Mouse (Mus musculus) liver, embryonic 13.5 days (tissue): ENCODE measurements at regions not wholly inside any gene's neighbourhood (a gene's known extent, or its start where the extent isn't known, plus 50 kb on each side); places are given as distances from the start of the nearest gene placed in this dataset.

Experiments
- ATAC-seq: fragments of 200-750 bp; cut with Nextera tagmentation; 2 replicates; pipeline ENCODE4 v1.8.0; 2017; ENCODE audit warnings: low read depth, mild to moderate bottlenecking, moderate number of reproducible peaks, moderate library complexity
- DNase-seq: peaks from one replicate; pipeline ENCODE4 v3.0.0; 2022
- H3K27ac ChIP-seq: fragments of 300-500 bp; sonication (generic); 2 replicates; pipeline ENCODE4 v1.5.1; 2015; ENCODE audit warnings: moderate library complexity, mild to moderate bottlenecking, inconsistent platforms
- H3K27me3 ChIP-seq: fragments of 300-500 bp; sonication (generic); 2 replicates; pipeline ENCODE4 v1.6.1; 2015; ENCODE audit warnings: mild to moderate bottlenecking, inconsistent platforms
- H3K36me3 ChIP-seq: fragments of 300-500 bp; sonication (generic); 2 replicates; pipeline ENCODE4 v1.6.1; 2015; ENCODE audit warnings: mild to moderate bottlenecking, inconsistent platforms
- H3K4me1 ChIP-seq: fragments of 300-500 bp; sonication (generic); replicated peaks from 2 replicates; pipeline ENCODE4 v1.6.1; 2015; ENCODE audit warnings: inconsistent platforms
- H3K4me2 ChIP-seq: fragments of 300-500 bp; sonication (generic); 2 replicates; pipeline ENCODE4 v1.6.1; 2015; ENCODE audit warnings: inconsistent platforms, mild to moderate bottlenecking, moderate library complexity
- H3K4me3 ChIP-seq: fragments of 300-500 bp; sonication (generic); replicated peaks from 2 replicates; pipeline ENCODE4 v1.5.1; 2015; ENCODE audit warnings: mild to moderate bottlenecking, inconsistent platforms
- H3K9ac ChIP-seq: fragments of 300-500 bp; sonication (generic); 2 replicates; pipeline ENCODE4 v1.6.1; 2015; ENCODE audit warnings: mild to moderate bottlenecking, inconsistent platforms
- H3K9me3 ChIP-seq: fragments of 300-500 bp; sonication (generic); replicated peaks from 2 replicates; pipeline ENCODE4 v1.6.1; 2016; ENCODE audit warnings: inconsistent platforms
- WGBS: fragments of 180-500 bp; shearing (Covaris S2); methylation state at CpG from one replicate; pipeline ENCODE4 v1.1.7; 2015; ENCODE audit not compliant: insufficient replicate concordance; 5-methylcytosine and 5-hydroxymethylcytosine counted together

GRCm38 (mm10) chr11:39794183-39794652 lies 900.8 kb downstream of the Mat2b start:
- Histone ChIP-seq H3K4me3 (no peak overlapping the region), H3K36me3 (no peaks in the 10 kb centered on the region), H3K27ac (no peak overlapping the region), H3K4me1 (no peaks in the 10 kb centered on the region), H3K9me3 (no peaks in the 10 kb centered on the region), H3K27me3 (no peaks in the 10 kb centered on the region), H3K9ac (no peak overlapping the region), H3K4me2 (0 out of 2 replicates have a peak overlapping the region, but pooled peaks have one; percentile 2)
- 6% methylated on average over 14 of the region's 14 CpGs for WGBS
- ATAC-seq = no peak
- DNase-seq = no peak

DNA sequence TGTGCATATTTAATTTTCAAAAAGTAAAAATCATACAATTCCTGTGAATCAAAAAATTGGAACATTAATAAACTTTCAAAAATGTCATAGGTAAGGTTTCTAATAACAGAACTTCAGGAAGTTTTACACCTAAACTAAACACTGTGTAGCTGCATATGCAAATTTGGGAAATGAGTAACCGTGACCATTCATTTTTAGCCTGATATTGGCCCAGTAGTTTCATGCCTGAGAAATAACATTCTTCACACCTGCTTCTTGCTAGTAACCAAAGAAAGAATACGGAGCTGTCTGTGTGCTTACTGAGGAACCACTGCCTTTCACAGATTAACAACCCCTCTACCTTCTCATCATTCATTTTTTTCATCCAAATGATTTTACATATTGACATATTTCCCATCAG lies 902.9 kb downstream of the Mat2b start:
- Histone ChIP-seq H3K4me1 (no peaks in the 10 kb centered on the region), H3K27ac (no peak overlapping the region), H3K4me3 (no peak overlapping the region), H3K36me3 (no peaks in the 10 kb centered on the region), H3K9ac (no peak overlapping the region), H3K27me3 (no peaks in the 10 kb centered on the region), H3K4me2 (no peak overlapping the region), H3K9me3 (no peaks in the 10 kb centered on the region)
- DNase-seq (no peak), ATAC-seq (no peak)
- 54% methylated on average over 2 of the region's 2 CpGs for WGBS
